Mouse (Mus musculus) lung, embryonic 16.5 days (tissue): Measurements from ENCODE around the gene Rusc2. TPM values are rescaled to one million over a fixed set of nuclear protein-coding genes. Genes with fewer than 3 reads are reported as not detected.

Experiments used
- ATAC-seq: fragments of 200-750 bp; cut with Nextera tagmentation; 2 replicates; pipeline ENCODE4 v1.8.0; 2017; ENCODE audit warnings: low read depth, mild to moderate bottlenecking, moderate library complexity
- H3K27ac ChIP-seq: fragments of 300-500 bp; sonication (generic); 2 replicates; pipeline ENCODE4 v1.5.1; 2014; ENCODE audit warnings: mild to moderate bottlenecking, control low read depth, low read length
- H3K27me3 ChIP-seq: fragments of 300-500 bp; sonication (generic); 2 replicates; pipeline ENCODE4 v1.6.1; 2014; ENCODE audit warnings: low read depth, low read length, mixed read lengths; ENCODE audit not compliant: control insufficient read depth, insufficient read depth
- H3K36me3 ChIP-seq: fragments of 300-500 bp; sonication (generic); 2 replicates; pipeline ENCODE4 v1.6.1; 2014; ENCODE audit warnings: low read length; ENCODE audit not compliant: control insufficient read depth, insufficient read depth
- H3K4me1 ChIP-seq: fragments of 300-500 bp; sonication (generic); replicated peaks from 2 replicates; pipeline ENCODE4 v1.6.1; 2014; ENCODE audit warnings: low read length, mixed read lengths; ENCODE audit not compliant: control insufficient read depth, insufficient read depth
- H3K4me2 ChIP-seq: fragments of 300-500 bp; sonication (generic); 2 replicates; pipeline ENCODE4 v1.6.1; 2014; ENCODE audit warnings: low read depth, low read length, control low read depth
- H3K4me3 ChIP-seq: fragments of 300-500 bp; sonication (generic); 2 replicates; pipeline ENCODE4 v1.5.1; 2014; ENCODE audit warnings: mild to moderate bottlenecking, low read length, control low read depth
- H3K9ac ChIP-seq: fragments of 300-500 bp; sonication (generic); 2 replicates; pipeline ENCODE4 v1.6.1; 2014; ENCODE audit warnings: low read length, control low read depth
- H3K9me3 ChIP-seq: fragments of 300-500 bp; sonication (generic); 2 replicates; pipeline ENCODE4 v1.6.1; 2016; ENCODE audit warnings: low read length; ENCODE audit not compliant: control insufficient read depth
- WGBS: fragments of 180-500 bp; shearing (Covaris S2); extraction: QIAGEN DNeasy Blood & Tissue Kit; methylation state at CpG from one replicate; pipeline ENCODE4 v1.1.7; 2014; 5-methylcytosine and 5-hydroxymethylcytosine counted together
- polyA plus RNA-seq: library from polyadenylated mRNA; unstranded; fragments of >200 nt; fragmentation: Nextera tagmentation; extraction: Ambion mirVana; gene quantifications from 2 replicates; pipeline ENCODE4 v1.2.1, GENCODE M21; 2015

Rusc2 gene
- polyA plus RNA-seq, 1 experiment from 2014 or later, result 15.1 TPM

GRCm38 (mm10) chr4:43394345-43394891, 12.6 kb downstream of the Rusc2 start:
- H3K4me1 ChIP-seq, result peaks cover 48% of the 10 kb centered on the region
- H3K36me3 ChIP-seq, result no peaks in the 10 kb centered on the region
- ATAC-seq, result peak; percentile 91
- H3K4me2 ChIP-seq, result peak overlapping the region; percentile 33
- 9% methylated on average over 15 of the region's 15 CpGs for WGBS
- no peaks in the 10 kb centered on the region for H3K9me3 ChIP-seq
- peak overlapping the region; percentile 63 for H3K9ac ChIP-seq
- peak overlapping the region; percentile 99 for H3K27ac ChIP-seq
- H3K27me3 ChIP-seq, result no peaks in the 10 kb centered on the region
- H3K4me3 ChIP-seq, result no peak overlapping the region

GRCm38 (mm10) chr4:43395147-43395546, 13.4 kb downstream of the Rusc2 start:
- Histone ChIP-seq H3K9ac (peak overlapping the region; percentile 63), H3K4me2 (peak overlapping the region; percentile 33), H3K36me3 (no peaks in the 10 kb centered on the region), H3K27ac (peak overlapping the region; percentile 99), H3K4me3 (no peak overlapping the region), H3K9me3 (no peaks in the 10 kb centered on the region), H3K4me1 (peaks cover 48% of the 10 kb centered on the region), H3K27me3 (no peaks in the 10 kb centered on the region)
- no peak for ATAC-seq
- WGBS, result 69% methylated on average over 5 of the region's 5 CpGs

- Histone ChIP-seq H3K4me2 (no peak overlapping the region), H3K27me3 (no peaks in the 10 kb centered on the region), H3K27ac (peak overlapping the region; percentile 99), H3K9me3 (no peaks in the 10 kb centered on the region), H3K36me3 (no peaks in the 10 kb centered on the region), H3K4me1 (peaks cover 50% of the 10 kb centered on the region), H3K9ac (no peak overlapping the region), H3K4me3 (no peak overlapping the region)
- 75% methylated on average over 9 of the region's 9 CpGs for WGBS
- ATAC-seq, result no peak
Observed at GRCm38 (mm10) chr4:43395836-43396235, 14.1 kb downstream of the Rusc2 start.

- no peak overlapping the region for H3K27ac ChIP-seq
- no peak for ATAC-seq
- H3K4me3 ChIP-seq, result no peak overlapping the region
- H3K4me1 ChIP-seq, result peaks cover 50% of the 10 kb centered on the region
- H3K27me3 ChIP-seq, result no peaks in the 10 kb centered on the region
- WGBS, result 82% methylated on average over 5 of the region's 5 CpGs
- H3K9me3 ChIP-seq, result no peaks in the 10 kb centered on the region
- no peaks in the 10 kb centered on the region for H3K36me3 ChIP-seq
- H3K4me2 ChIP-seq, result no peak overlapping the region
- H3K9ac ChIP-seq, result no peak overlapping the region
Observed at GRCm38 (mm10) chr4:43396381-43396780, 14.6 kb downstream of the Rusc2 start.

- Histone ChIP-seq H3K9me3 (no peaks in the 10 kb centered on the region), H3K36me3 (no peaks in the 10 kb centered on the region), H3K27me3 (no peaks in the 10 kb centered on the region), H3K4me2 (no peak overlapping the region), H3K9ac (no peak overlapping the region), H3K27ac (peak overlapping the region; percentile 96), H3K4me1 (peaks cover 53% of the 10 kb centered on the region), H3K4me3 (no peak overlapping the region)
- no peak for ATAC-seq
- WGBS, result 60% methylated on average over 4 of the region's 4 CpGs
Observed at GRCm38 (mm10) chr4:43398014-43398413, 16.2 kb downstream of the Rusc2 start.

GRCm38 (mm10) chr4:43398829-43399331, 17.1 kb downstream of the Rusc2 start:
- H3K4me2 ChIP-seq, result peak overlapping the region; percentile 50
- H3K27ac ChIP-seq, result peak overlapping the region; percentile 96
- no peaks in the 10 kb centered on the region for H3K27me3 ChIP-seq
- H3K36me3 ChIP-seq, result no peaks in the 10 kb centered on the region
- peak overlapping the region; percentile 22 for H3K4me3 ChIP-seq
- ATAC-seq, result peak; percentile 30
- 12% methylated on average over 17 of the region's 17 CpGs for WGBS
- H3K9ac ChIP-seq, result peak overlapping the region; percentile 63
- H3K4me1 ChIP-seq, result peaks cover 50% of the 10 kb centered on the region
- no peaks in the 10 kb centered on the region for H3K9me3 ChIP-seq

- Histone ChIP-seq H3K27me3 (no peaks in the 10 kb centered on the region), H3K9me3 (no peaks in the 10 kb centered on the region), H3K4me1 (peaks cover 46% of the 10 kb centered on the region), H3K27ac (peak overlapping the region; percentile 96), H3K9ac (peak overlapping the region; percentile 63), H3K4me2 (peak overlapping the region; percentile 50), H3K36me3 (no peaks in the 10 kb centered on the region), H3K4me3 (peak overlapping the region; percentile 22)
- peak; percentile 53 for ATAC-seq
- 50% methylated on average over 31 of the region's 31 CpGs for WGBS
Observed at GRCm38 (mm10) chr4:43399391-43400131, 17.8 kb downstream of the Rusc2 start.

- Histone ChIP-seq H3K4me3 (no peak overlapping the region), H3K36me3 (no peaks in the 10 kb centered on the region), H3K27me3 (no peaks in the 10 kb centered on the region), H3K9ac (peak overlapping the region; percentile 38; the same call in 1 of the 2 replicates), H3K27ac (peak overlapping the region; percentile 68), H3K4me1 (peaks cover 44% of the 10 kb centered on the region), H3K9me3 (no peaks in the 10 kb centered on the region), H3K4me2 (no peak overlapping the region)
- 25% methylated on average over 10 of the region's 10 CpGs for WGBS
- 0 out of 2 replicates have a peak, but pooled peaks have one; percentile 8 for ATAC-seq
Observed at GRCm38 (mm10) chr4:43400976-43401375, 19.2 kb downstream of the Rusc2 start.

- ATAC-seq, result no peak
- no peaks in the 10 kb centered on the region for H3K27me3 ChIP-seq
- peak overlapping the region; percentile 68; the same call in 1 of the 2 replicates for H3K27ac ChIP-seq
- no peak overlapping the region for H3K4me2 ChIP-seq
- no peaks in the 10 kb centered on the region for H3K9me3 ChIP-seq
- 76% methylated on average over 10 of the region's 10 CpGs for WGBS
- H3K4me3 ChIP-seq, result no peak overlapping the region
- peak overlapping the region; percentile 38; the same call in 1 of the 2 replicates for H3K9ac ChIP-seq
- peaks cover 46% of the 10 kb centered on the region for H3K4me1 ChIP-seq
- no peaks in the 10 kb centered on the region for H3K36me3 ChIP-seq
Observed at GRCm38 (mm10) chr4:43401486-43401885, 19.7 kb downstream of the Rusc2 start.
